In genomic region chr5:67492893-67493302, GRCm38 (mm10) we compare ENCODE assay signal across 14 mouse cellular contexts.
DNase-seq lines count a peak whose midpoint lies in the region; ATAC-seq and TF ChIP-seq lines count a peak whose summit lies in the region.
"Had no signal": no experiment of that assay in that cellular context is flagged by ENCODE, and none has a peak within 500 bp of the region (broad histone marks: within the 10 kb centered on the region; RNA-seq: fewer than 3 reads in every experiment).

No protein-coding gene starts in this region.

- H3K4me3 ChIP-seq in heart, embryonic 15.5 days = no peak overlapping the region
- no peak overlapping the region for H3K4me3 ChIP-seq in midbrain, embryonic 12.5 days
- H3K4me3 ChIP-seq in midbrain, embryonic 10.5 days = no peak overlapping the region
- no peak overlapping the region for H3K4me3 ChIP-seq in hindbrain, embryonic 13.5 days
- H3K4me3 ChIP-seq in midbrain, postnatal 0 days (ENCODE audit: low read depth, low read length) = no peak overlapping the region
- H3K4me3 ChIP-seq: left cerebral cortex, adult 2 months; liver, embryonic 13.5 days had no signal

- H3K4me1 ChIP-seq in heart, embryonic 15.5 days (replicated peaks) = peaks cover 2% of the 10 kb centered on the region; the same call in 1 of the 2 replicates
- H3K4me1 ChIP-seq in midbrain, embryonic 12.5 days = peaks cover 10% of the 10 kb centered on the region; the same call in 1 of the 2 replicates
- peaks cover 8% of the 10 kb centered on the region for H3K4me1 ChIP-seq in midbrain, embryonic 10.5 days
- peaks cover 9% of the 10 kb centered on the region for H3K4me1 ChIP-seq in hindbrain, embryonic 13.5 days (replicated peaks)
- no peaks in the 10 kb centered on the region for H3K4me1 ChIP-seq in midbrain, postnatal 0 days (ENCODE audit: insufficient read depth, low read length)
- H3K4me1 ChIP-seq: liver, embryonic 13.5 days had no signal

- no peak for TF ChIP-seq CTCF in midbrain, postnatal 0 days (IDR thresholded peaks at IDR 0.05)

- WGBS in heart, embryonic 15.5 days = 32% methylated on average over 9 of the region's 9 CpGs
- 29% methylated on average over 9 of the region's 9 CpGs for WGBS in midbrain, embryonic 12.5 days
- 40% methylated on average over 9 of the region's 9 CpGs for WGBS in midbrain, embryonic 10.5 days
- 20% methylated on average over 9 of the region's 9 CpGs for WGBS in hindbrain, embryonic 13.5 days
- WGBS in midbrain, postnatal 0 days = 21% methylated on average over 9 of the region's 9 CpGs

- ATAC-seq in heart, embryonic 15.5 days (replicated peaks; ENCODE audit: insufficient number of reproducible peaks, insufficient read depth, low FRiP score, low read depth) = 0 out of 2 replicates have a peak, but pooled peaks have one; percentile 18
- peak; percentile 44 for ATAC-seq in midbrain, embryonic 12.5 days (ENCODE audit: low FRiP score, low read depth)
- ATAC-seq in hindbrain, embryonic 13.5 days (ENCODE audit: low FRiP score) = peak; percentile 19; the same call in 1 of the 2 replicates
- 0 out of 2 replicates have a peak, but pooled peaks have one; percentile 41 for ATAC-seq in midbrain, postnatal 0 days (ENCODE audit: low FRiP score)

- H3K36me3 ChIP-seq in heart, embryonic 15.5 days = no peaks in the 10 kb centered on the region
- H3K36me3 ChIP-seq in midbrain, embryonic 12.5 days = no peaks in the 10 kb centered on the region
- no peaks in the 10 kb centered on the region for H3K36me3 ChIP-seq in midbrain, embryonic 10.5 days
- no peaks in the 10 kb centered on the region for H3K36me3 ChIP-seq in hindbrain, embryonic 13.5 days
- H3K36me3 ChIP-seq in midbrain, postnatal 0 days (ENCODE audit: insufficient read depth, low read length) = no peaks in the 10 kb centered on the region
- H3K36me3 ChIP-seq: liver, embryonic 13.5 days had no signal

- no peaks in the 10 kb centered on the region for H3K9me3 ChIP-seq in heart, embryonic 15.5 days (replicated peaks)
- no peaks in the 10 kb centered on the region for H3K9me3 ChIP-seq in midbrain, embryonic 12.5 days
- no peaks in the 10 kb centered on the region for H3K9me3 ChIP-seq in midbrain, embryonic 10.5 days (replicated peaks)
- H3K9me3 ChIP-seq in hindbrain, embryonic 13.5 days = no peaks in the 10 kb centered on the region
- no peaks in the 10 kb centered on the region for H3K9me3 ChIP-seq in midbrain, postnatal 0 days (ENCODE audit: low read length)
- H3K9me3 ChIP-seq: liver, embryonic 13.5 days had no signal

- H3K9ac ChIP-seq in heart, embryonic 15.5 days = no peak overlapping the region
- no peak overlapping the region for H3K9ac ChIP-seq in midbrain, embryonic 12.5 days (replicated peaks)
- H3K9ac ChIP-seq in hindbrain, embryonic 13.5 days = no peak overlapping the region
- H3K9ac ChIP-seq in midbrain, postnatal 0 days (replicated peaks; ENCODE audit: low read length, poor library complexity, severe bottlenecking) = no peak overlapping the region
- H3K9ac ChIP-seq: liver, embryonic 13.5 days had no signal

- H3K4me2 ChIP-seq in heart, embryonic 15.5 days = no peak overlapping the region
- H3K4me2 ChIP-seq in midbrain, embryonic 12.5 days (replicated peaks) = no peak overlapping the region
- H3K4me2 ChIP-seq in hindbrain, embryonic 13.5 days = no peak overlapping the region
- no peak overlapping the region for H3K4me2 ChIP-seq in midbrain, postnatal 0 days (ENCODE audit: low read depth, low read length, poor library complexity, severe bottlenecking)
- H3K4me2 ChIP-seq: liver, embryonic 13.5 days had no signal

- H3K27ac ChIP-seq in heart, embryonic 15.5 days = no peak overlapping the region
- H3K27ac ChIP-seq in midbrain, embryonic 12.5 days (replicated peaks) = no peak overlapping the region
- no peak overlapping the region for H3K27ac ChIP-seq in midbrain, embryonic 10.5 days (replicated peaks)
- no peak overlapping the region for H3K27ac ChIP-seq in hindbrain, embryonic 13.5 days
- H3K27ac ChIP-seq in midbrain, postnatal 0 days (ENCODE audit: low read depth, low read length) = no peak overlapping the region
- H3K27ac ChIP-seq: left cerebral cortex, adult 2 months; liver, embryonic 13.5 days had no signal

- DNase-seq in heart, adult 8-10 months (ENCODE audit: low spot score) = no peak
- DNase-seq in midbrain, embryonic 10.5 days (ENCODE audit: low spot score) = no peak
- DNase-seq in midbrain, postnatal 0 days (ENCODE audit: low spot score) = no peak
- no peak for DNase-seq in layer of hippocampus, adult 9-11 months
- DNase-seq: adrenal gland, adult 2 months; cerebellum, postnatal 10 days; gastrocnemius, postnatal 10 days; kidney, postnatal 25 days; liver, embryonic 13.5 days; right cerebral cortex, postnatal 14 days had no signal

- H3K27me3 ChIP-seq in heart, embryonic 15.5 days = no peaks in the 10 kb centered on the region
- no peaks in the 10 kb centered on the region for H3K27me3 ChIP-seq in midbrain, embryonic 12.5 days
- no peaks in the 10 kb centered on the region for H3K27me3 ChIP-seq in midbrain, embryonic 10.5 days (ENCODE audit: low read depth, poor library complexity, severe bottlenecking)
- H3K27me3 ChIP-seq in hindbrain, embryonic 13.5 days = no peaks in the 10 kb centered on the region
- no peaks in the 10 kb centered on the region for H3K27me3 ChIP-seq in midbrain, postnatal 0 days (ENCODE audit: insufficient read depth, low read length)
- H3K27me3 ChIP-seq: liver, embryonic 13.5 days had no signal
